Mouse (Mus musculus) spleen, adult 2 months (tissue): ENCODE data around the gene Sec22b.

Source experiments
- CTCF ChIP-seq: fragments of 200-500 bp; IDR thresholded peaks from 2 replicates; pipeline ENCODE4 v1.5.1; 2011; ENCODE audit warnings: mild to moderate bottlenecking, inconsistent platforms; ENCODE audit not compliant: insufficient read depth, insufficient read length, insufficient replicate concordance; ENCODE audit errors: extremely low read depth
- POLR2A ChIP-seq: fragments of 200-500 bp; IDR thresholded peaks from 2 replicates; pipeline ENCODE4 v1.6.1; 2011; ENCODE audit warnings: low read depth, low read length, inconsistent platforms

GRCm38 (mm10) chr3:97888168-97888901 lies 12.7 kb upstream of the Sec22b start, which contains the start of gene Pde4dip:
- TF ChIP-seq CTCF, result no peak
- no peak for TF ChIP-seq POLR2A
